Comparison of ENCODE assay signal across 11 mouse cellular contexts in the genomic region with DNA sequence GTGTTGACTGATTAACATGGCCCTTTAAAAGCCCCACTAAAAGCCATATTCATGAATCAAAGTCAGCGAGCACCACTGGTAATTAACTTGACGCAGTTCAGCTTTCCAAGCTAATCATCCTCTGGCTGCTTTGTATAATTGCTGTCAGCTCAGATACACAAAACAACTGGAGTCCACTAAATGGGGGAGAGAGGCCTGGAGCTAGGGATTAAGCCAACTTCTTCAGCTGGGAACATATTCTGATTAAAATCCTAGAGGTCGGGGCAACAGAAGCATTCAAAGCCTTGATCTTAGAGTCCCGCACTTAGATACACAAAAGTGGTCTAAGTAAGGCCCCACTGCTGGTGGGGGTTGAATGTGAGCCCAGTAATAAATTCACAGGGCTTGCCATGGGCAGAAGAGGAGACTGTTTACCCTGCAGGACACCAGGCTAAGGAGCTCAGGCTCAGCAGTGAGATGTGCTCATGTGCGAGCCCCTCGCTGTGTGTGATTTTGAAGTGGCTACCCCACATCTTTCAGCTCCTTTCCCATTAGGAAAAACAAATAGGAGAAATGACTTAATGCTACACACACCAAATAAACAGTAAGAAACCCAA. TPM values are rescaled to one million over a fixed set of nuclear protein-coding genes. Genes with fewer than 3 reads are reported as not detected.
A peak's percentile ranks its signal among the peaks of the same experiment; 100 is the strongest.
DNase-seq lines count a peak whose midpoint lies in the region; ATAC-seq lines count a peak whose summit lies in the region.
"Had no signal": no experiment of that assay in that cellular context is flagged by ENCODE, and none has a peak within 500 bp of the region (broad histone marks: within the 10 kb centered on the region; RNA-seq: fewer than 3 reads in every experiment).

No protein-coding gene starts in this region.

- H3K27me3 ChIP-seq in embryonic facial prominence, embryonic 14.5 days (replicated peaks; ENCODE audit: control insufficient read depth, insufficient read depth, low read length) = no peaks in the 10 kb centered on the region
- H3K27me3 ChIP-seq in kidney, embryonic 14.5 days (ENCODE audit: control insufficient read depth, insufficient read depth, low read length) = no peaks in the 10 kb centered on the region
- no peaks in the 10 kb centered on the region for H3K27me3 ChIP-seq in midbrain, embryonic 16.5 days (ENCODE audit: control insufficient read depth, insufficient read depth, low read depth, low read length)
- H3K27me3 ChIP-seq in heart, embryonic 10.5 days (ENCODE audit: insufficient read depth, poor library complexity, severe bottlenecking) = no peaks in the 10 kb centered on the region

- H3K4me3 ChIP-seq in embryonic facial prominence, embryonic 14.5 days (ENCODE audit: low read depth, low read length) = no peak overlapping the region
- H3K4me3 ChIP-seq in kidney, embryonic 14.5 days (ENCODE audit: low read length) = no peak overlapping the region
- no peak overlapping the region for H3K4me3 ChIP-seq in midbrain, embryonic 16.5 days (ENCODE audit: low read depth, low read length)
- H3K4me3 ChIP-seq in heart, embryonic 10.5 days = no peak overlapping the region

- H3K4me1 ChIP-seq in embryonic facial prominence, embryonic 14.5 days (ENCODE audit: control insufficient read depth, insufficient read depth, low read length) = no peaks in the 10 kb centered on the region
- no peaks in the 10 kb centered on the region for H3K4me1 ChIP-seq in kidney, embryonic 14.5 days (ENCODE audit: control insufficient read depth, insufficient read depth, low read length)
- no peaks in the 10 kb centered on the region; the same call in none of the 2 replicates for H3K4me1 ChIP-seq in midbrain, embryonic 16.5 days (ENCODE audit: control insufficient read depth, insufficient read depth, low read length)
- H3K4me1 ChIP-seq in heart, embryonic 10.5 days = no peaks in the 10 kb centered on the region

- H3K4me2 ChIP-seq in embryonic facial prominence, embryonic 14.5 days (ENCODE audit: low read depth, low read length) = no peak overlapping the region
- H3K4me2 ChIP-seq in kidney, embryonic 14.5 days (replicated peaks; ENCODE audit: low read depth, low read length) = no peak overlapping the region
- H3K4me2 ChIP-seq in midbrain, embryonic 16.5 days (ENCODE audit: low read length) = no peak overlapping the region

- peak; percentile 41 for DNase-seq in embryo, embryonic 10.5 days (ENCODE audit: low spot score)
- peak; percentile 28 for DNase-seq in embryonic facial prominence, embryonic 14.5 days (ENCODE audit: low spot score)
- no peak for DNase-seq in gastrocnemius, postnatal 4 days (ENCODE audit: low spot score in 2 of 2)
- DNase-seq in heart, embryonic 10.5 days (ENCODE audit: low spot score) = no peak
- DNase-seq: heart, postnatal 14 days; liver, postnatal 0 days had no signal

- no peak overlapping the region for H3K9ac ChIP-seq in embryonic facial prominence, embryonic 14.5 days (ENCODE audit: low read depth, low read length)
- H3K9ac ChIP-seq in kidney, embryonic 14.5 days (ENCODE audit: low read depth, low read length) = no peak overlapping the region
- H3K9ac ChIP-seq in midbrain, embryonic 16.5 days (ENCODE audit: low read depth, low read length) = no peak overlapping the region
- H3K9ac ChIP-seq: liver, postnatal 0 days had no signal

- 45% methylated on average over 6 of the region's 6 CpGs for WGBS in embryonic facial prominence, embryonic 14.5 days
- WGBS in kidney, embryonic 14.5 days = 17% methylated on average over 6 of the region's 6 CpGs
- WGBS in midbrain, embryonic 16.5 days = 16% methylated on average over 6 of the region's 6 CpGs
- WGBS in heart, embryonic 10.5 days = 67% methylated on average over 6 of the region's 6 CpGs

- H3K36me3 ChIP-seq in embryonic facial prominence, embryonic 14.5 days (ENCODE audit: control insufficient read depth, insufficient read depth, low read length) = no peaks in the 10 kb centered on the region
- no peaks in the 10 kb centered on the region for H3K36me3 ChIP-seq in kidney, embryonic 14.5 days (ENCODE audit: control insufficient read depth, insufficient read depth, low read length)
- no peaks in the 10 kb centered on the region for H3K36me3 ChIP-seq in midbrain, embryonic 16.5 days (ENCODE audit: control insufficient read depth, insufficient read depth, low read length)
- H3K36me3 ChIP-seq in heart, embryonic 10.5 days = no peaks in the 10 kb centered on the region

- ATAC-seq in embryonic facial prominence, embryonic 14.5 days (ENCODE audit: low read depth) = no peak
- ATAC-seq in kidney, embryonic 14.5 days (ENCODE audit: low FRiP score, low TSS enrichment) = peak; percentile 69; the same call in 1 of the 2 replicates
- peak; percentile 56; the same call in 1 of the 2 replicates for ATAC-seq in midbrain, embryonic 16.5 days
- ATAC-seq in megakaryocyte progenitor cell, adult 5-6 weeks (replicated peaks; ENCODE audit: poor library complexity) = no peak
- ATAC-seq: liver, postnatal 0 days had no signal

- no peaks in the 10 kb centered on the region for H3K9me3 ChIP-seq in embryonic facial prominence, embryonic 14.5 days (ENCODE audit: control insufficient read depth, low read length)
- no peaks in the 10 kb centered on the region for H3K9me3 ChIP-seq in kidney, embryonic 14.5 days (ENCODE audit: control insufficient read depth, low read length)
- no peaks in the 10 kb centered on the region for H3K9me3 ChIP-seq in midbrain, embryonic 16.5 days (replicated peaks; ENCODE audit: control insufficient read depth, low read length, poor library complexity, severe bottlenecking)
- H3K9me3 ChIP-seq in heart, embryonic 10.5 days = no peaks in the 10 kb centered on the region

- H3K27ac ChIP-seq in embryonic facial prominence, embryonic 14.5 days (replicated peaks; ENCODE audit: low read depth, low read length) = no peak overlapping the region
- peak overlapping the region; percentile 15; the same call in 1 of the 2 replicates for H3K27ac ChIP-seq in kidney, embryonic 14.5 days (ENCODE audit: low read depth, low read length)
- H3K27ac ChIP-seq in midbrain, embryonic 16.5 days (ENCODE audit: low read length) = no peak overlapping the region
- H3K27ac ChIP-seq in heart, embryonic 10.5 days = no peak overlapping the region

RNA-seq across cellular contexts. Expression of a gene that starts 36.8 kb away (rescaled TPM):
- polyA plus RNA-seq in embryonic facial prominence, embryonic 14.5 days (2014; fragmentation: Nextera tagmentation; extraction: Ambion mirVana) = 5.2 and 5.6 TPM in 2 replicates
- polyA plus RNA-seq in kidney, embryonic 14.5 days (2014; fragmentation: Nextera tagmentation; extraction: Ambion mirVana) = 2.6 and 3.6 TPM in 2 replicates
- polyA plus RNA-seq in midbrain, embryonic 16.5 days (2015; fragmentation: Nextera tagmentation; extraction: Ambion mirVana) = 65.7 and 88.4 TPM in 2 replicates
- 1 to 10 TPM in 1 of 2 experiments, under 1 TPM in 1; 0.66 to 1.2 TPM for total RNA-seq in gastrocnemius, postnatal 4 days (2021)
- polyA plus RNA-seq in heart, embryonic 10.5 days (2016; fragmentation: Nextera tagmentation; extraction: Ambion mirVana) = 0.47 and 0.51 TPM in 2 replicates
- total RNA-seq in megakaryocyte progenitor cell, adult 5-6 weeks (2015) = not detected in 2 replicates
- not detected in 2 replicates for total RNA-seq in megakaryocyte progenitor cell, adult 5-6 weeks (2017)
- total RNA-seq: common myeloid progenitor, adult 5-6 weeks; megakaryocyte-erythroid progenitor cell, adult 5-6 weeks had no signal
- polyA plus RNA-seq: liver, postnatal 0 days had no signal

Comparison
In these comparisons a context has a peak if more than half of its experiments do, and no peak if none do; other contexts are left out.
1. DNase-seq: peak in embryo, embryonic 10.5 days (single experiment) and embryonic facial prominence, embryonic 14.5 days (single experiment); none in gastrocnemius, postnatal 4 days (0 of 2) and heart, embryonic 10.5 days (single experiment).
2. ATAC-seq: peak in kidney, embryonic 14.5 days (single experiment) and midbrain, embryonic 16.5 days (single experiment); none in embryonic facial prominence, embryonic 14.5 days (single experiment) and megakaryocyte progenitor cell, adult 5-6 weeks (single experiment).
3. RNA of a gene that starts 36.8 kb away (polyA plus RNA-seq): 65.7 to 88.4 TPM in midbrain, embryonic 16.5 days; 5.2 to 5.6 TPM in embryonic facial prominence, embryonic 14.5 days, 2.6 to 3.6 TPM in kidney, embryonic 14.5 days and 0.47 to 0.51 TPM in heart, embryonic 10.5 days; every median in the first group is over 10 times any median in the second.